Mouse (Mus musculus): ENCODE data around the gene Sh2b2.
A peak's percentile ranks its signal among the peaks of the same experiment; 100 is the strongest.

Sh2b2 gene

DNA sequence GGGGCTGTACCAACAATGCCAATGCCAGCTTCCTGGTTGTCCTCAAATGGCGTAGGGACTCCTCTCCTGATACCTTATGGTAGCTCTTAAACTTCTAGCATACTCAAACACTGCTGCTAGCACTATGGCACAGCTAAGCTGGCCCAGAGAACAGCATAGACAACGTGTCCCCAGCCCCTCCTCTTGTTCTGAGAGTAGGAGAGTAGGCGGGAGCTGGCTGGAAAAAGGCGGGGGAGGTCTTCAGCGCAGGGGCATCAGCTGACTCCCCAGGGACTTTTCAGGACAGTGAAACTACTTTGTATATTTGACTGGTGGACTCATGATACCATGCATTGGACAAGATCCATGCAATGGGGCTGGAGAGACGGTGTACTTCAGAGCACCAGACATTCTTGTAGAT, 64.3 kb downstream of the Sh2b2 start:
- no peak for DNase-seq (ENCODE audit: low spot score)

DNA sequence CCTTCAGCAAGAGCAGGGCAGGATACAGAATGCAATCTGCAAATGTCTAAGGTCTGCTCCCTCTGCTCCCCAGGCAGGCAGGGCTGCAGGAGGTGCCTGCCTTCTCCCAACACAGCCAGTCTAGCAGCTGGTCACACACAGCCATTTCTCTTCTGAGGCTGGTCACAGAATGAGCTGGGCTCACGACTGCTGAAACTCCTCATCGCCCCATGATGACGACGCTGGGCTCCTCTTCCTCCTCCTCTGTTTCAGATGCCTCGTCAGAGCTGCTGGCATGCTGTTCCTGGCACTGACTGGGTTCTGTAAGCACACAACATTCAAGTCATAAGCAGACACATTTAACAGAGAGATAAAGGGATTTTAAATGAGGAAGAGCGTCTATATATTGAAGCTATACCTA, 65.2 kb downstream of the Sh2b2 start:
- no peak for DNase-seq (ENCODE audit: low spot score)

DNA sequence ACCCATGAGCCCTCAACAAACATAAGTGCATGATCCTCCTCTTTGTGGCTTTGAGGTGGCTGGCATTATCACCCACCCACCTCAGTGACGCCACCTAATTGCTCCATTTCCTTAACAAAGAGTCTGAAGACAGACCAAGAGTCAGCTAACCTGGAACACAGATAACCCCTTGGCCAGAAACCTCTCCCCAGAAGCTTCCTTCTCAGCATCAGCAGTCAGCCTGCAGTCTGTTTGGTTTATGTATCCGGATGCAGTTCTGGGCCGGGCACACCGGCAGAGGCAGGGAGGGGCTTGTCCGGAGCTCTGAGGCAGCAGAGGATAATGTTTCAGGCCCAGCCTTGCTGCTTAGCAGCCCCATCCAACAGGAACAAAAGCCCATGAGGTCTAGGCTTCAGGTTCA, 66.8 kb downstream of the Sh2b2 start:
- no peak for DNase-seq (ENCODE audit: low spot score)

DNA sequence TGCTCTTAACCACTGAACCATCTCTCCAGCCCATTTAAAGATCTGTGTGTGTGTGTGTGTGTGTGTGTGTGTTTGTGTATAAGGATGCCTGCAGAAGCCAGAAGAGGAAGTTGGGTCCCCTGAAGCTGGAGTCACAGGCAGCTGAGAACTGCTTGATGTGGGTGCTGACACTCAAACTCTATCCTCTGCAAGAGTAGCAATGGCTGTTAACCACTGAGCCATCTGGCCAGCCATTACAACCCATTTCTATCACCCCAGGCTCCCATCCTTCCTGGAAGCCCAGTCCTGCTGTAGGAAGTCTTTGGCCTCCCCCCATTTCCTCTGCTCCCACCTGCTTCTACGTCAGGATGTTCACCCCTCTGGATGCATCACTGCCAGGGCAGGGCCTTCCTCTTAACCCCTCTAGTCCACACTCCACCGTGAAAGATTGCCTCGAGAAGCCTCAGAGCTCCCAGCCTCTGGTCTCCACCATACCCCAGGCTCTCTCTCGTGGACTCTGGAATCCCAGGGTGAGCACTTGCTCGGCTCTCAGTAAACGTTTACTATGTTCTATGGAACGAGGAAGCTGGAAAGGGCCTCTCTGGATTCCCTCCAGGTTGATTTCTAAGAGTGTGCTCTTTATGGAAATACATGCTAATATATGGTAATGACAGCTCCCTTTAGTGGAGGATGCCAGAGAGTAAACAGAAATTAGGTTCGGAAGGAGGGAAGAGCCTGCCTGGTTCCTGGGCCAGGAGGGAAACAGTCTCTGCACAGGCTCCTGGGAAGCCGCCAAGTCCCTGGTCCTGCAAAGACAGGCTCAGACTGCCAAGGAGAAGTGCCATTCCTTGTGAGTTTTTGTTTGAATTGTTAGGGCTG, 72.5 kb downstream of the Sh2b2 start:
- peak; percentile 31 for DNase-seq (ENCODE audit: low spot score)

DNA sequence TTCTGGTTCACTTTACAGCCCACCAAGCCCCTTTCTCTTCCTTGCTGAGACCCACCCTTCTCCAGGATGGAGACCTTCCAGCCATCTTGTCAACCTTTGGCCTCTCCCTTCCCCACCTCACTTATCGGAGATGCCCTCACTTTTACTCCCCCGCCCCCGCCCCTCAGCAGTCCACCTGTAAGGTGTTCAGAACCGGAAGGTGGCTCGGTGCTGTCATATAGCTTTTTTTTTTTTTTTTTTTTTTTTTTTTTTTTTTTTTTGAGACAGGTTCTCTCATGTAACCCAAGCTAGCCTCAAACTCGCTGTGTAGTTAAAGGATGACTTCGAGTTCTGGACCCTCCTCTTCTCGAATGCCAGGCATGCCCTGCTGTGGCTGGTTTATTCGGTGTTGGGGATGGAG, 73.4 kb downstream of the Sh2b2 start:
- DNase-seq (ENCODE audit: low spot score), result no peak

DNA sequence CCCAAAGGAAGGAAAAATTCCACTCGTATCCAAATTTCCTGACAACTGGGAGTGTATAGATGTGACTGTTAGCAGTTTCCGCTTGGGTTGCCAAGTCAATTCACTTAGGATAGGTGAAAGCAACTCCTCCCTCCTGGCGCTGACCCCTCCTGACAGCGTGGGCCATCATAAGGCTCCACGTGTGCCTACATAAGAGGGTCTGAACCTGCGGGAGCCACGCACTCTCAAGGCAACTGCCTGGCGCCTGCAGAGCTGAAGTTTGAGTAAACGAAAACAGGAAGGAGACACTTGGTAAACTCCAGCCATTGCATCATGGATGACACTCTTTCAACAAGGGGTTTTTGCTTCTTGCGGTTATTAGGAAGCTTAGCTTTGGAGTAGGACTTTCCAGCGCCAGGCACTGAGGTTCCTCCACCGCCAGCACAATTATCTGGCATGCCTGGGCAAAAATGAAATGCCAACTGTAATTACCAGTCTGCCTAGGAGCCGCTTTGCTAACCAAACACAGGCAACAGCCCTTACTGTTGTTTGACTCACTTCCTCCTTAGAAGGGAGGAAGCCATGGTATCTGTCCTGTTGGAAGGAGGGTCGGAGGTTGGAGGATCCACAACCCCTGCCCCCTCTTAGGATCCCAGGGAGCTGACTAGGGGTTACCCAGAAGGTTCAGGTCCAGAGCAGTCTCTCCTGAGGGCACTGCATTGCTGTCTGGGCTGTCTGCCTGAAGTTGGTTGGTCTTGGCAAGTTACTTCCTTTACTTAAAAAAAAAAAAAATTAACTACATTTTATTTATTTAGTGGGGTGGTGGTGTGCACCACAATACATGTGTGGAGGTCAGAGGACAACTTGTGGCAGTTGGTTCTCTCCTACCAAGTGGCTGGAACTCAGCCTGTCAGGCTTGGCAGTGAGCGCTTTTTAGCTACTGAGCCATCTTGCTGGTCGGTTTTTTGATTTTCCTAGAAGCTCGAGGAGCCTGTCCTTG, 74.7 kb downstream of the Sh2b2 start:
- no peak for DNase-seq (ENCODE audit: low spot score)

DNA sequence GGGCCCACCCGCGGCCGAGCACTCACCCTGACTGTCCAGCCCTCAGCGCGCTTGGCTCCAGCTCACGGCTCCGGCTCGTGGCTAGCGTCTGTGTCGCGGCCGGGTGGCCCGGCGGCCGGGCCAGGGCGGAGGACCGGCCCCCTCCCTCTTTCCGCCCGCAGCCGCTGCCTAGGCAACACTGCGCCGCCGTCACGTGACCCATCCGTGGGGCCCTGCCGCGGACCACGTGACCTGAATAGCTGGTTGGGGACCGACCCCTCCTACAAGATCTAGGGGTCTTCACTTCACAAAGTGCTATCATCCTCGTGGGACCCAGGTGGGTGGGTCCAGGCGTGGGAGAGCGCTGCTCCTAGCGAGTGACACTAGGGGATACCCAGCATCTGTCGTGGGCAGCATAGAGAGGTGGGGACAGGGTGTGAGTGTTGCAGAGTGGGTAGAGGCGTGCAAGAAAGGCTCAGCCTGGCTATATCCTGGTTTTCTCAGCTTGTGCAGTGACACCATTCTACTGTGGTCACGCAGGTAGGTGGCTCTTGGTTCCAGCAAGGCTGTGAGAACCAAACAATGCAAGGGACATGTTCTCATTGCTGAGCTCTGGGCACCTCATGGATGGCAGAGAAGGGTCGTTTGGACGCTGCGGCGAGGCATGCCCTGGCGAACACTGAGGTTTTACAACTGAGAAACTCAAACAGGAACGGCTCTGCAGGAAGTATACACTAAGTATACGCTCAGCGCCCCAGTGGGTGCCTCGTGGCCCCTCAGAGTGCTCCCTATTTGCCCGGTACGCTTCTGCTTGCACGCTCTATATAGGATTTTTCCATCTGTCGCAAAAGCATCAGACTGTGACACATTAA, 75.6 kb downstream of the Sh2b2 start, which contains the start of gene Orai2:
Orai2 (minus strand) TSS at position 202 of the 851 bp plus-strand sequence.
- DNase-seq (ENCODE audit: low spot score), result peak; percentile 57

DNA sequence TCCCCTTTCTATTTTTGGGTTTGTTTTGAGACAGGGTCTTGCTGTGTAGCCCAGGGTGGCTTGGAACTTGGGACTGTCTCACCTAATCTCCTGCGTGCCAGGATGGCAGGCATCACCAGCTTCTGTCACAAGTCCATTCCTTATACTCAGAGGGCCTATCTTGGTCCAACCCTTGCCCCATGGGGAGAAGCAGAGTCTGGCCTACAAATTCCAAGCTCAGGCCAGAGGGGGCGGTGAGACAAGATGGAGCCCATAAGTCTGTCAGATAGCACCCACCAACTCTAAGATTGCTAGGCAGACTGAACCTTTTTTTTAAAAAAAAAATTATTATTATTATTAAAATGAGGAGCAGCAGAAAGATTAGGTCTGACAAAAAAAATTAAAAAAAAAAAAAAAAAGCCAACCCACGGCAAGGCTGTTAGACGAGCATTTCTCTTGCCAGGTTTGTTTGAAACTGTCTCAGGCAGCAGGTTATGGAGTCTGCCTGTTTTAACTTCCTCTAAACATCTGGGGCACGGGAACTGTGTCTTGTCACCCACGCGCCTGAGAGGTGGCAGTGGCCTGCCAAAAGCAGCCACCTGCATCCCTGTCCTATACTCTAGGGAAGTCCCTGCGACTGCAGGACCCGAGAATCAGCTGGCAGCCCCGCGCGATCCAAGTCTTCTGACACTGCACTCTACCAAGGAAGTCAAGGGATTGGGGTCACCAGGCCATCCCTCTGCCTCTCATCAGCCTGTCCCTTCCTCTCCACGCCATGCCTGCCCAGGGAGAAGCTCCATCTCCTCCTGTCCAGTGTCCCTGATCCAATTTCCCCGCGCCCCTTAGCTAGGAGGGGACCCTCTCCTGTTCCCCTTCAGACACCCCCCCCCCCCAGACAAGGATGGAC, 76.5 kb downstream of the Sh2b2 start:
- no peak for DNase-seq (ENCODE audit: low spot score)

Data from testis, postnatal 14 days (tissue).